Mouse (Mus musculus) testis, adult 2 months (tissue): ENCODE results near the gene Tnfrsf13c.

Experiments used
- CTCF ChIP-seq: fragments of 200-500 bp; IDR thresholded peaks from 2 replicates; pipeline ENCODE4 v1.5.1; 2012; ENCODE audit warnings: low read depth, mild to moderate bottlenecking, inconsistent platforms, low read length, moderate library complexity; ENCODE audit not compliant: control insufficient read depth, insufficient read depth, insufficient replicate concordance
- POLR2A ChIP-seq: fragments of 200-500 bp; IDR thresholded peaks from 2 replicates; pipeline ENCODE4 v1.6.1; 2012; ENCODE audit warnings: low read depth, mild to moderate bottlenecking, inconsistent platforms, low read length, moderate library complexity; ENCODE audit not compliant: control insufficient read depth

DNA sequence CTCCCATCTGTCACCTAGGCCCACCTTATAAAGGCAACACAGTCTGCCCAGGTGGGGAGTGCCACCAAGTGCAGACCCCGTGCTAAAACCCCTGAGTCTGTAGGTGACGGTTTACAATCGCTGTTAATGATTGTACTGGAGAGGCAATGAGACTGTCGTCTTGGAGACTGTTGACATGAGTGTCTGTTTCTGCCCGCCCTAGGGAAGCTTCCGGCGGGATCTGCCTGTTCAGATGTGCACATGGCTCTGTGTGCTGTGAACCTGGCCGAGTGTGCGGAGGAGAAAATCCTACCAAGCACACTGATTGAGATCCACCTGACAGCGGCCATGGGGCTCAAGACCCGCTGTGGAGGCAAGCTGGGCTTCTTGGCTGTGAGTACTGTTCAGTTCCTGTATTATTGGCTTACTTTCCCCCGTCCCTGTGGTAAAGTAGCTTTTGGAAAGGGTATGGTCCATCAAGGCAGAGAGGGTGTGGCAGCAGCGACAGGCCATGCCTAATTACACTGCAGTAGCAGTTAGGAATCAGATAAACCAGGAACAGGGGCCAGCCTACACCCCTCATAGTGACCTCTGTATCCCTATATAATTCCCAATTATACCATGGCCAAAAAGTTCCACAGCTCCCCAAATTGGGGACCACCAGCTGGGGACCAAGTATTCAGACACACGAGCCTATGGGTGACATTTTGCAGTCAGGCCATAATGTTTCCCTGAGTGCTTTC is 38.9 kb downstream of the Tnfrsf13c start:
- TF ChIP-seq CTCF, result no peak
- no peak for TF ChIP-seq POLR2A
